Mouse (Mus musculus) CH12.LX (cell line): ENCODE measurements around the gene Ptpn14. TPM values are rescaled to one million over a fixed set of nuclear protein-coding genes. Genes with fewer than 3 reads are reported as not detected.
A peak's percentile ranks its signal among the peaks of the same experiment; 100 is the strongest.

Experiments
- DNase-seq: peaks from one replicate; pipeline ENCODE4 v3.0.0-alpha.2; 2013; ENCODE audit errors: extremely low read depth
- H3K27ac ChIP-seq: 2 replicates; pipeline ENCODE4 v1.5.1; 2012; ENCODE audit warnings: low read depth, mild to moderate bottlenecking, control low read depth, moderate library complexity; ENCODE audit not compliant: insufficient read depth
- H3K27me3 ChIP-seq: replicated peaks from 2 replicates; pipeline ENCODE3; 2012; ENCODE audit warnings: inconsistent platforms
- H3K36me3 ChIP-seq, 2 experiments: replicated peaks in 1 of 2; 2 replicates each; pipeline versions ENCODE3 to v1.6.1; 2012; ENCODE audit warnings: inconsistent platforms in 1 of 2, low read length in 1 of 2, mild to moderate bottlenecking in 1 of 2, mixed read lengths in 1 of 2, moderate library complexity in 1 of 2; ENCODE audit not compliant: control insufficient read depth in 1 of 2, insufficient read depth in 1 of 2
- H3K4me1 ChIP-seq, 2 experiments: 2 replicates each; pipeline ENCODE4 v1.6.1; 2012; ENCODE audit warnings: inconsistent platforms in 1 of 2, moderate library complexity in 1 of 2; ENCODE audit not compliant: insufficient read depth in 2 of 2, control insufficient read depth in 1 of 2
- H3K4me2 ChIP-seq: 2 replicates; pipeline ENCODE4 v1.6.1; 2012; ENCODE audit warnings: low read depth, mild to moderate bottlenecking, control low read depth; ENCODE audit not compliant: poor library complexity, insufficient read depth, severe bottlenecking
- H3K4me3 ChIP-seq, 3 experiments: fragments of 150-350 bp in 1 of 3; sonication (generic) in 1 of 3; replicated peaks in 1 of 3; 2 replicates each; pipeline versions ENCODE3 to v1.5.1; 2011 to 2012; ENCODE audit warnings: low read depth in 2 of 3, low read length in 2 of 3, mild to moderate bottlenecking in 2 of 3, moderate library complexity in 2 of 3, control low read depth in 1 of 3, improper control_type of control experiment in 1 of 3, inconsistent platforms in 1 of 3, mixed read lengths in 1 of 3; ENCODE audit not compliant: poor library complexity in 1 of 3
- H3K79me2 ChIP-seq: replicated peaks from 2 replicates; pipeline ENCODE4 v1.6.1; 2012; ENCODE audit warnings: mild to moderate bottlenecking, moderate library complexity; ENCODE audit not compliant: control insufficient read depth, poor library complexity, insufficient read depth, severe bottlenecking; ENCODE audit errors: extremely low read depth
- H3K9ac ChIP-seq: 2 replicates; pipeline ENCODE4 v1.6.1; 2012; ENCODE audit warnings: low read depth, mild to moderate bottlenecking, control low read depth, moderate library complexity; ENCODE audit not compliant: insufficient read depth
- H3K9me3 ChIP-seq: replicated peaks from 2 replicates; pipeline ENCODE3; 2012; ENCODE audit warnings: low read length, inconsistent platforms, mixed read lengths
- BHLHE40 ChIP-seq: IDR thresholded peaks from 2 replicates; pipeline ENCODE4 v1.6.1; 2011; ENCODE audit warnings: mild to moderate bottlenecking, low read depth, low read length, improper control_type of control experiment
- CHD1 ChIP-seq: IDR thresholded peaks from 2 replicates; pipeline ENCODE4 v1.6.1; 2012; ENCODE audit warnings: low read depth, low read length, improper control_type of control experiment, inconsistent platforms
- CHD2 ChIP-seq: IDR thresholded peaks from 2 replicates; pipeline ENCODE4 v1.6.1; 2011; ENCODE audit warnings: low read length, improper control_type of control experiment
- E2F4 ChIP-seq: IDR thresholded peaks from 2 replicates; pipeline ENCODE4 v1.6.1; 2011; ENCODE audit warnings: low read depth, low read length, improper control_type of control experiment; ENCODE audit not compliant: insufficient replicate concordance
- ELF1 ChIP-seq: IDR thresholded peaks from 2 replicates; pipeline ENCODE4 v1.6.1; 2014; ENCODE audit warnings: low read depth, mild to moderate bottlenecking, inconsistent platforms, low read length, improper control_type of control experiment
- ETS1 ChIP-seq: conservative IDR thresholded peaks from 2 replicates; pipeline ENCODE4 v1.6.1; 2012; ENCODE audit warnings: low read depth, mild to moderate bottlenecking, inconsistent platforms, low read length, improper control_type of control experiment, moderate library complexity
- HCFC1 ChIP-seq: IDR thresholded peaks from 2 replicates; pipeline ENCODE4 v1.6.1; 2012; ENCODE audit warnings: low read depth, mild to moderate bottlenecking, inconsistent platforms, low read length, improper control_type of control experiment
- IRF4 ChIP-seq: IDR thresholded peaks from 2 replicates; pipeline ENCODE4 v1.6.1; 2014; ENCODE audit warnings: low read depth, mild to moderate bottlenecking, inconsistent platforms, low read length, improper control_type of control experiment
- JUN ChIP-seq: IDR thresholded peaks from 2 replicates; pipeline ENCODE4 v1.6.1; 2011; ENCODE audit warnings: low read depth, mild to moderate bottlenecking, low read length, improper control_type of control experiment, moderate library complexity; ENCODE audit not compliant: insufficient read depth
- JUND ChIP-seq: conservative IDR thresholded peaks from 2 replicates; pipeline ENCODE4 v1.6.1; 2011; ENCODE audit warnings: low read depth, low read length, improper control_type of control experiment
- MAX ChIP-seq: IDR thresholded peaks from 2 replicates; pipeline ENCODE4 v1.6.1; 2011; ENCODE audit warnings: low read length, improper control_type of control experiment
- MAZ ChIP-seq: IDR thresholded peaks from 2 replicates; pipeline ENCODE4 v1.6.1; 2012; ENCODE audit warnings: low read depth, mild to moderate bottlenecking, inconsistent platforms, low read length, improper control_type of control experiment, moderate library complexity
- MEF2A ChIP-seq: IDR thresholded peaks from 2 replicates; pipeline ENCODE4 v1.6.1; 2014; ENCODE audit warnings: low read depth, mild to moderate bottlenecking, inconsistent platforms, low read length, improper control_type of control experiment, borderline replicate concordance
- MXI1 ChIP-seq: IDR thresholded peaks from 2 replicates; pipeline ENCODE4 v1.6.1; 2011; ENCODE audit warnings: mild to moderate bottlenecking, low read depth, low read length, improper control_type of control experiment
- MYC ChIP-seq: IDR thresholded peaks from 2 replicates; pipeline ENCODE4 v1.6.1; 2011; ENCODE audit warnings: low read depth, mild to moderate bottlenecking, improper control_type of control experiment, low read length
- NELFE ChIP-seq: IDR thresholded peaks from 2 replicates; pipeline ENCODE4 v1.6.1; 2011; ENCODE audit warnings: low read depth, low read length, improper control_type of control experiment
- NRF1 ChIP-seq: IDR thresholded peaks from 2 replicates; pipeline ENCODE4 v1.6.1; 2014; ENCODE audit warnings: low read depth, mild to moderate bottlenecking, inconsistent platforms, low read length, improper control_type of control experiment, moderate library complexity
- PAX5 ChIP-seq: IDR thresholded peaks from 2 replicates; pipeline ENCODE4 v1.6.1; 2012; ENCODE audit warnings: low read length, inconsistent platforms, mixed read lengths
- POLR2A ChIP-seq: IDR thresholded peaks from 2 replicates; pipeline ENCODE4 v1.6.1; 2011; ENCODE audit warnings: low read depth, mild to moderate bottlenecking, improper control_type of control experiment, low read length
- SIN3A ChIP-seq: IDR thresholded peaks from 2 replicates; pipeline ENCODE4 v1.6.1; 2012; ENCODE audit warnings: low read length, improper control_type of control experiment, inconsistent platforms
- TBP ChIP-seq: conservative IDR thresholded peaks from 2 replicates; pipeline ENCODE4 v1.6.1; 2011; ENCODE audit warnings: low read depth, low read length, improper control_type of control experiment
- TCF12 ChIP-seq: IDR thresholded peaks from 2 replicates; pipeline ENCODE4 v1.6.1; 2014; ENCODE audit warnings: low read depth, mild to moderate bottlenecking, inconsistent platforms, low read length, improper control_type of control experiment
- UBTF ChIP-seq: IDR thresholded peaks from 2 replicates; pipeline ENCODE4 v1.6.1; 2012; ENCODE audit warnings: low read depth, mild to moderate bottlenecking, inconsistent platforms, low read length, improper control_type of control experiment, moderate library complexity
- USF1 ChIP-seq: IDR thresholded peaks from 2 replicates; pipeline ENCODE4 v1.6.1; 2014; ENCODE audit warnings: low read depth, mild to moderate bottlenecking, inconsistent platforms, low read length, improper control_type of control experiment
- ZKSCAN1 ChIP-seq: IDR thresholded peaks from 2 replicates; pipeline ENCODE4 v1.6.1; 2012; ENCODE audit warnings: low read depth, inconsistent platforms, low read length, improper control_type of control experiment, borderline replicate concordance
- ZMIZ1 ChIP-seq: IDR thresholded peaks from 2 replicates; pipeline ENCODE4 v1.6.1; 2012; ENCODE audit warnings: low read depth, mild to moderate bottlenecking, inconsistent platforms, low read length, improper control_type of control experiment
- dilution Hi-C: fragments of 300-500 bp; cut with MboI; formaldehyde crosslinking; loops from 2 replicates; pipeline ENCODE4 v1.14.3; 2020; ENCODE audit warnings: low sequenced_read_pairs; ENCODE audit not compliant: extremely low pct_unique_long_range_greater_than_20kb, extremely low pct_ligation_motif_present
- in situ Hi-C: fragments of 300-500 bp; cut with MboI; formaldehyde crosslinking; loops from 3 replicates; pipeline ENCODE4 v1.14.3; 2019; ENCODE audit warnings: low sequenced_read_pairs, low pct_ligation_motif_present, low pct_unique_long_range_greater_than_20kb, mixed read lengths
- polyA plus RNA-seq: library from polyadenylated mRNA; unstranded; fragments of >175 nt; gene quantifications from 2 replicates; pipeline ENCODE4 v1.2.1, GENCODE M21; 2012; ENCODE audit warnings: low read depth; ENCODE audit not compliant: insufficient read length
- total RNA-seq, 2 experiments: library from RNA; depleted of rRNA; stranded (reverse); fragments of 300-350 nt in 1 of 2; fragments of >200 nt in 1 of 2; gene quantifications; 2 replicates each; pipeline ENCODE4 v1.2.3; 2012 to 2014

The Ptpn14 gene
- total and polyA plus RNA-seq, 3 experiments = under 0.01 to 0.10 TPM; not detected in 1

GRCm38 (mm10) chr1:189921568-189921817 is 193.4 kb downstream of the Ptpn14 start:
- dilution Hi-C loops (no loop called here), in situ Hi-C loops (loop anchor here (5.0 kb wide), 1 partner anchor 34 kb away; no protein-coding TSS in a partner anchor)
- Histone ChIP-seq H3K9ac (peak overlapping the region; percentile 77), H3K36me3 (peaks cover 0 to 19% of the 10 kb centered on the region in 2 experiments), H3K27me3 (no peaks in the 10 kb centered on the region), H3K79me2 (peaks cover 15% of the 10 kb centered on the region), H3K4me3 (peak overlapping the region; percentile 75 to 98 (median 92)), H3K4me1 (peaks cover 7 to 52% of the 10 kb centered on the region in 2 experiments; a peak in 3 of 4 replicates), H3K4me2 (peak overlapping the region; percentile 64), H3K27ac (0 out of 2 replicates have a peak overlapping the region, but pooled peaks have one; percentile 21), H3K9me3 (no peaks in the 10 kb centered on the region)
- TF ChIP-seq NELFE = no peak
- no peak for TF ChIP-seq BHLHE40
- no peak for TF ChIP-seq CHD1
- no peak for TF ChIP-seq POLR2A
- no peak for TF ChIP-seq JUND
- TF ChIP-seq SIN3A = no peak
- no peak for TF ChIP-seq JUN
- no peak for TF ChIP-seq ZKSCAN1
- TF ChIP-seq MAX = no peak
- DNase-seq = no peak

- Histone ChIP-seq H3K27ac (peak within 1 kb of the TSS; percentile 21; the same call in 1 of the 2 replicates), H3K9me3 (no peaks in the 10 kb centered on the region), H3K4me2 (peak within 1 kb of the TSS; percentile 87), H3K27me3 (no peaks in the 10 kb centered on the region), H3K4me3 (peak within 1 kb of the TSS; percentile 75 to 98 (median 92)), H3K36me3 (peaks cover 0 to 14% of the 10 kb centered on the region in 2 experiments), H3K9ac (peak within 1 kb of the TSS; percentile 77), H3K4me1 (peaks cover 7 to 47% of the 10 kb centered on the region in 2 experiments; a peak in 3 of 4 replicates), H3K79me2 (peaks cover 10% of the 10 kb centered on the region)
- dilution Hi-C loops = no loop called here
- TF ChIP-seq TCF12 (peak; percentile 71; the same call in 1 of the 2 replicates), ELF1 (no peak), ETS1 (no peak), JUN (no peak), PAX5 (no peak), USF1 (no peak), IRF4 (0 out of 2 replicates have a peak, but pooled peaks have one; percentile 11), ZMIZ1 (peak; percentile 35; the same call in 1 of the 2 replicates), CHD1 (no peak), MXI1 (peak; percentile 85), MAZ (peak; percentile 68; the same call in 1 of the 2 replicates), CHD2 (0 out of 2 replicates have a peak, but pooled peaks have one; percentile 27), NRF1 (peak; percentile 83), MYC (peak; percentile 72; the same call in 1 of the 2 replicates), NELFE (peak; percentile 46; the same call in 1 of the 2 replicates), POLR2A (peak; percentile 63), TBP (no peak), UBTF (no peak; the same call in 1 of the 2 replicates), HCFC1 (no peak), BHLHE40 (peak; percentile 60), MEF2A (0 out of 2 replicates have a peak, but pooled peaks have one; percentile 40), E2F4 (no peak)
- in situ Hi-C loops = loop anchor here (5.0 kb wide), 1 partner anchor 35 kb away; no protein-coding TSS in a partner anchor
- peak; percentile 63 for DNase-seq
These were observed 193.9 kb downstream of the Ptpn14 start, which contains the start of gene Smyd2 for GRCm38 (mm10) chr1:189921818-189922592. Gene Smyd2, minus strand, starts transcription at chr1:189922363.
